Mouse (Mus musculus) gastrocnemius, postnatal 14 days (tissue): ENCODE results near the gene Gpr101. TPM values are rescaled to one million over a fixed set of nuclear protein-coding genes. Genes with fewer than 3 reads are reported as not detected.

Source experiments
- DNase-seq: peaks from one replicate; pipeline ENCODE4 v3.0.0; 2021; ENCODE audit warnings: mixed read lengths
- intact Hi-C: fragments of 180-260 bp; cut with DNase I; formaldehyde crosslinking; loops from one replicate; pipeline ENCODE4 v1.15.1; 2025; ENCODE audit warnings: low total_unique reads
- long read RNA-seq, 2 experiments: library from polyadenylated mRNA; stranded (forward); transcript quantifications; one replicate each; pipeline ENCODE4 v2.0.0; 2021
- total RNA-seq, 2 experiments: library from RNA; stranded (reverse); gene quantifications; 2 replicates each; pipeline ENCODE4 v1.2.3; 2021

The Gpr101 gene
- total RNA-seq, result not detected
- long read RNA-seq, experiment 1, result 0 reads
- long read RNA-seq, experiment 2, result 0 reads

GRCm38 (mm10) chrX:57503634-57504033 is at the start of gene Gpr101:
Gpr101 (minus strand) TSS chrX:57503757.
- intact Hi-C loops, result no loop called here
- DNase-seq, result no peak

GRCm38 (mm10) chrX:57521117-57522095 is 17.8 kb upstream of the Gpr101 start:
- intact Hi-C loops, result no loop called here
- DNase-seq, result no peak

GRCm38 (mm10) chrX:57506247-57506646 is 2.7 kb upstream of the Gpr101 start:
- intact Hi-C loops, result no loop called here

More at GRCm38 (mm10) chrX:57506247-57506646, 2.7 kb upstream of the Gpr101 start:
- DNase-seq, result no peak

Other genes starting within 250 kb of the Gpr101 start
- 10 to 100 TPM; 70.0 to 71.3 TPM for gene Arhgef6, start 165.0 kb downstream of the Gpr101 start, total RNA-seq
- gene Rbmx, start 110.7 kb downstream of the Gpr101 start, total RNA-seq, result 10 to 100 TPM; 22.2 to 22.7 TPM
- gene Gm364, start 94.6 kb downstream of the Gpr101 start, total RNA-seq, result not detected